Mouse (Mus musculus): Measurements from ENCODE around the gene Kcnj12. TPM values are rescaled to one million over a fixed set of nuclear protein-coding genes. Genes with fewer than 3 reads are reported as not detected.

The Kcnj12 gene
- polyA plus RNA-seq, 1 experiment from 2014 or later, result not detected

Other genes starting within 250 kb of the Kcnj12 start
- gene Top3a, start 245.2 kb upstream of the Kcnj12 start, polyA plus RNA-seq (2014; fragmentation: Nextera tagmentation; extraction: Ambion mirVana), result 16.2 and 19.1 TPM in 2 replicates
- gene Smcr8, start 245.0 kb upstream of the Kcnj12 start, polyA plus RNA-seq (2014; fragmentation: Nextera tagmentation; extraction: Ambion mirVana), result 7.7 and 7.8 TPM in 2 replicates
- gene Shmt1, start 210.8 kb upstream of the Kcnj12 start, polyA plus RNA-seq (2014; fragmentation: Nextera tagmentation; extraction: Ambion mirVana), result 93.5 and 101 TPM in 2 replicates
- 40.3 and 42.7 TPM in 2 replicates for gene Dhrs7b, start 191.9 kb upstream of the Kcnj12 start, polyA plus RNA-seq (2014; fragmentation: Nextera tagmentation; extraction: Ambion mirVana)
- gene Tmem11, start 143.3 kb upstream of the Kcnj12 start, polyA plus RNA-seq (2014; fragmentation: Nextera tagmentation; extraction: Ambion mirVana), result 63.8 and 64.1 TPM in 2 replicates
- 11.2 and 13.3 TPM in 2 replicates for gene Natd1, start 107.8 kb upstream of the Kcnj12 start, polyA plus RNA-seq (2014; fragmentation: Nextera tagmentation; extraction: Ambion mirVana)
- gene Map2k3, start 90.5 kb upstream of the Kcnj12 start, polyA plus RNA-seq (2014; fragmentation: Nextera tagmentation; extraction: Ambion mirVana), result 132 and 136 TPM in 2 replicates
- 5.9 and 6.2 TPM in 2 replicates for gene Tnfrsf13b, start 104.2 kb downstream of the Kcnj12 start, polyA plus RNA-seq (2014; fragmentation: Nextera tagmentation; extraction: Ambion mirVana)
- gene Usp22, start 152.5 kb downstream of the Kcnj12 start, polyA plus RNA-seq (2014; fragmentation: Nextera tagmentation; extraction: Ambion mirVana), result 60.1 and 69.7 TPM in 2 replicates
- not detected in 2 replicates for gene Aldh3a1, start 185.0 kb downstream of the Kcnj12 start, polyA plus RNA-seq (2014; fragmentation: Nextera tagmentation; extraction: Ambion mirVana)
- 23.8 and 28.3 TPM in 2 replicates for gene Aldh3a2, start 244.9 kb downstream of the Kcnj12 start, polyA plus RNA-seq (2014; fragmentation: Nextera tagmentation; extraction: Ambion mirVana)